Mouse (Mus musculus): ENCODE measurements around the gene Rxrb.

The Rxrb gene

GRCm38 (mm10) chr17:34057224-34057623 is 25.6 kb downstream of the Rxrb start:
- no peak for DNase-seq (ENCODE audit: low read depth)

GRCm38 (mm10) chr17:34068864-34069263 is 37.3 kb downstream of the Rxrb start:
- DNase-seq (ENCODE audit: low read depth): peak; percentile 40

- DNase-seq (ENCODE audit: low read depth): no peak
These were observed 40.5 kb downstream of the Rxrb start for GRCm38 (mm10) chr17:34072091-34072490.

GRCm38 (mm10) chr17:34075271-34075670 is 43.7 kb downstream of the Rxrb start:
- DNase-seq (ENCODE audit: low read depth): peak; percentile 24

- peak; percentile 51 for DNase-seq (ENCODE audit: low read depth)
These were observed 45.9 kb downstream of the Rxrb start for GRCm38 (mm10) chr17:34077549-34077948.

- DNase-seq (ENCODE audit: low read depth): no peak
These were observed 46.5 kb downstream of the Rxrb start for GRCm38 (mm10) chr17:34078148-34078547.

- no peak for DNase-seq (ENCODE audit: low read depth)
These were observed 47.4 kb downstream of the Rxrb start for GRCm38 (mm10) chr17:34079002-34079401.

GRCm38 (mm10) chr17:34079621-34080020 is 48.0 kb downstream of the Rxrb start:
- DNase-seq (ENCODE audit: low read depth): peak; percentile 53

GRCm38 (mm10) chr17:34083104-34083503 is 51.5 kb downstream of the Rxrb start:
- DNase-seq (ENCODE audit: low read depth): no peak

- DNase-seq (ENCODE audit: low read depth): no peak
These were observed 55.8 kb downstream of the Rxrb start for GRCm38 (mm10) chr17:34087386-34087785.
